Mouse (Mus musculus): ENCODE measurements around the gene Rpl36a. TPM values are rescaled to one million over a fixed set of nuclear protein-coding genes. Genes with fewer than 3 reads are reported as not detected.

Gene Rpl36a
- 1,308 and 1,334 TPM in 2 replicates for polyA plus RNA-seq (2021; fragmentation: Nextera tagmentation)
- long read RNA-seq, experiment 1, transcript Rpl36a-206 (4 exons, 812 nt) = minor isoform, 36 of 321 reads
- long read RNA-seq, experiment 1, transcript Rpl36a-201 (5 exons, 483 nt) = major isoform, 280 of 321 reads
- long read RNA-seq, experiment 1, partial matches to known transcripts = 4 of 321 reads
- long read RNA-seq, experiment 1, other reads (novel, unspliced or antisense) = 1 of 321 reads
- long read RNA-seq, experiment 2, transcript Rpl36a-206 (4 exons, 812 nt) = minor isoform, 5 of 21 reads
- long read RNA-seq, experiment 2, transcript Rpl36a-201 (5 exons, 483 nt) = major isoform, 9 of 21 reads
- long read RNA-seq, experiment 2, partial matches to known transcripts = 2 of 21 reads
- long read RNA-seq, experiment 2, other reads (novel, unspliced or antisense) = 5 of 21 reads

GRCm38 (mm10) chrX:134585103-134586002 lies at the start of gene Rpl36a:
Rpl36a (plus strand) TSS chrX:134585654.

GRCm38 (mm10) chrX:134541145-134541954 lies 44.1 kb upstream of the Rpl36a start, which contains the start of gene Timm8a1:
Timm8a1 (minus strand) TSS chrX:134541865.

GRCm38 (mm10) chrX:134582888-134583669 lies 2.4 kb upstream of the Rpl36a start, which contains the start of gene Btk:
Btk (minus strand) TSS chrX:134583570.

GRCm38 (mm10) chrX:134600659-134601379 lies 15.4 kb downstream of the Rpl36a start, which contains the start of the genes Gla and Hnrnph2:
Gla (minus strand) TSS chrX:134601125.
Hnrnph2 (plus strand) TSS chrX:134601179.

Other genes starting within 250 kb of the Rpl36a start
- 9.5 and 9.9 TPM in 2 replicates for gene Drp2, start 181.1 kb upstream of the Rpl36a start, polyA plus RNA-seq (2021; fragmentation: Nextera tagmentation)
- gene Taf7l, start 109.2 kb upstream of the Rpl36a start, polyA plus RNA-seq (2021; fragmentation: Nextera tagmentation) = not detected in 2 replicates
- gene Timm8a1, start 43.8 kb upstream of the Rpl36a start, polyA plus RNA-seq (2021; fragmentation: Nextera tagmentation) = 25.1 and 27.0 TPM in 2 replicates
- gene Btk, start 2.1 kb upstream of the Rpl36a start, polyA plus RNA-seq (2021; fragmentation: Nextera tagmentation) = 0.48 and 0.64 TPM in 2 replicates
- gene Gla, start 15.5 kb downstream of the Rpl36a start, polyA plus RNA-seq (2021; fragmentation: Nextera tagmentation) = 1.3 and 1.9 TPM in 2 replicates
- gene Hnrnph2, start 15.5 kb downstream of the Rpl36a start, polyA plus RNA-seq (2021; fragmentation: Nextera tagmentation) = 76.5 and 84.8 TPM in 2 replicates
- gene Armcx4, start 100.9 kb downstream of the Rpl36a start, polyA plus RNA-seq (2021; fragmentation: Nextera tagmentation) = 1.5 and 1.6 TPM in 2 replicates
- 35.4 and 35.9 TPM in 2 replicates for gene Armcx1, start 132.3 kb downstream of the Rpl36a start, polyA plus RNA-seq (2021; fragmentation: Nextera tagmentation)
- gene Armcx6, start 165.8 kb downstream of the Rpl36a start, polyA plus RNA-seq (2021; fragmentation: Nextera tagmentation) = 2.3 and 3.8 TPM in 2 replicates
- gene Armcx3, start 170.9 kb downstream of the Rpl36a start, polyA plus RNA-seq (2021; fragmentation: Nextera tagmentation) = 53.5 and 57.6 TPM in 2 replicates
- gene Armcx2, start 223.6 kb downstream of the Rpl36a start, polyA plus RNA-seq (2021; fragmentation: Nextera tagmentation) = 15.2 and 16.4 TPM in 2 replicates